Mouse (Mus musculus) liver, embryonic 11.5 days (tissue): Measurements from ENCODE around the gene A1cf. TPM values are rescaled to one million over a fixed set of nuclear protein-coding genes. Genes with fewer than 3 reads are reported as not detected.

Experiments used
- ATAC-seq: fragments of 200-750 bp; cut with Nextera tagmentation; replicated peaks from 2 replicates; pipeline ENCODE4 v1.8.0; 2017; ENCODE audit warnings: moderate number of reproducible peaks, mild to moderate bottlenecking, moderate TSS enrichment, moderate library complexity; ENCODE audit not compliant: low FRiP score
- DNase-seq: peaks from one replicate; pipeline ENCODE4 v3.0.0-alpha.2; 2017; ENCODE audit warnings: low spot score
- H3K27ac ChIP-seq: fragments of 300-500 bp; sonication (generic); 2 replicates; pipeline ENCODE4 v1.5.1; 2014; ENCODE audit warnings: mild to moderate bottlenecking, low read depth, low read length, control low read depth
- H3K27me3 ChIP-seq: fragments of 300-500 bp; sonication (generic); replicated peaks from 2 replicates; pipeline ENCODE4 v1.6.1; 2014; ENCODE audit warnings: low read length, mixed read lengths; ENCODE audit not compliant: control insufficient read depth, insufficient read depth
- H3K36me3 ChIP-seq: fragments of 300-500 bp; sonication (generic); 2 replicates; pipeline ENCODE4 v1.6.1; 2014; ENCODE audit warnings: mild to moderate bottlenecking, low read length, moderate library complexity, mixed read lengths; ENCODE audit not compliant: control insufficient read depth, insufficient read depth
- H3K4me1 ChIP-seq: fragments of 300-500 bp; sonication (generic); replicated peaks from 2 replicates; pipeline ENCODE4 v1.6.1; 2014; ENCODE audit warnings: low read length, mixed read lengths; ENCODE audit not compliant: control insufficient read depth, insufficient read depth
- H3K4me2 ChIP-seq: fragments of 300-500 bp; sonication (generic); 2 replicates; pipeline ENCODE4 v1.6.1; 2014; ENCODE audit warnings: mild to moderate bottlenecking, control low read depth, moderate library complexity
- H3K4me3 ChIP-seq: fragments of 300-500 bp; sonication (generic); 2 replicates; pipeline ENCODE4 v1.5.1; 2014; ENCODE audit warnings: low read depth, low read length, control low read depth
- H3K9ac ChIP-seq: fragments of 300-500 bp; sonication (generic); 2 replicates; pipeline ENCODE4 v1.6.1; 2014; ENCODE audit warnings: low read depth, low read length, control low read depth
- H3K9me3 ChIP-seq: fragments of 300-500 bp; sonication (generic); 2 replicates; pipeline ENCODE4 v1.6.1; 2016; ENCODE audit warnings: low read length, inconsistent platforms, mixed read lengths; ENCODE audit not compliant: control insufficient read depth
- WGBS: fragments of 180-500 bp; shearing (Covaris S2); extraction: QIAGEN DNeasy Blood & Tissue Kit; methylation state at CpG from one replicate; pipeline ENCODE4 v1.1.7; 2014; 5-methylcytosine and 5-hydroxymethylcytosine counted together
- polyA plus RNA-seq: library from polyadenylated mRNA; unstranded; fragments of >200 nt; fragmentation: Nextera tagmentation; extraction: Ambion mirVana; gene quantifications from 2 replicates; pipeline ENCODE4 v1.2.1, GENCODE M21; 2014

A1cf gene
- polyA plus RNA-seq, 1 experiment from 2014 or later, result 11.1 TPM

GRCm38 (mm10) chr19:31920357-31920756 lies 51.8 kb downstream of the A1cf start:
- WGBS, result 83% methylated on average over 4 of the region's 4 CpGs
- ATAC-seq, result no peak

GRCm38 (mm10) chr19:31921852-31922251 lies 53.3 kb downstream of the A1cf start:
- no peak overlapping the region for H3K27ac ChIP-seq
- no peak overlapping the region for H3K9ac ChIP-seq
- no peaks in the 10 kb centered on the region for H3K9me3 ChIP-seq
- no peak overlapping the region for H3K4me2 ChIP-seq
- H3K4me3 ChIP-seq, result no peak overlapping the region
- no peaks in the 10 kb centered on the region for H3K4me1 ChIP-seq
- ATAC-seq, result no peak
- DNase-seq, result no peak
- no peaks in the 10 kb centered on the region for H3K27me3 ChIP-seq
- H3K36me3 ChIP-seq, result no peaks in the 10 kb centered on the region
- WGBS, result 66% methylated on average over 5 of the region's 5 CpGs

More at GRCm38 (mm10) chr19:31920357-31920756, 51.8 kb downstream of the A1cf start:
- no peak overlapping the region for H3K4me2 ChIP-seq
- no peaks in the 10 kb centered on the region for H3K27me3 ChIP-seq
- no peak overlapping the region for H3K4me3 ChIP-seq
- no peaks in the 10 kb centered on the region for H3K9me3 ChIP-seq
- H3K4me1 ChIP-seq, result no peaks in the 10 kb centered on the region
- H3K9ac ChIP-seq, result no peak overlapping the region
- DNase-seq, result no peak
- no peak overlapping the region for H3K27ac ChIP-seq
- H3K36me3 ChIP-seq, result no peaks in the 10 kb centered on the region

DNA sequence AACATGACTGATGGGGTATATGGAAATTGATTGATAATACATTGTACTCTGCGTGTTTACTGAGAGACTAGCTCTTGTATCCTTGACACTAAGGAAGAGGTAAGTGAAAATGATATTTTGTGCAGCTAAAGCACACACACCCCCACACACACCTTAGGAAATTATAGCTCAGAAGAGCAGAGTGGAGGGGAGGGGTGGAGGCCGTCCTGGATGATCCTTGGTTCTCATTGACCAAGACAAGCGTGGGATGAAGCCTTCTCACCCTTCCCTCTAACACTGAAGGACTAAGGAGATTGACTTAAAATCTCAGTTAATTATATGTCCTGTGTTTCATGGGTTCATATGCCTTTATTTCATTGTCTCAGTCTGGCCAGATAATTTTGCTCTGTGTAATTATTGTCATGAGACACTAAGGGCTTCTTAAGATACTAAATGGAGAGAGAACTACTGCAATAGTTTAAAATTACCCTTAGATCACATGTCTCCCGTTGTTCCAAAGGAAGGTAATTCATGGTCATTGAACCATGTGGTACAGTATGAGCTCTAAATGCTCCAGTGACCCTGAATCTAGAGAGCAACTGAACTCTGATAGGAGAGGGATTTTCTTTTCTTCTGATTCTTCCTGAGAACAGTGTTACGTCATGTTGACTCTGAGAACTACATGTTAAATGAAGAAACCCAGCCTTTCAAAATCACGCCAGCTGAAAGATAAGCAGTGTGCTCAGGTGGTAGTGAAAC lies 55.2 kb downstream of the A1cf start:
- WGBS, result 79% methylated on average over 6 of the region's 6 CpGs
- Histone ChIP-seq H3K4me1 (no peaks in the 10 kb centered on the region), H3K4me2 (no peak overlapping the region), H3K9ac (no peak overlapping the region), H3K9me3 (no peaks in the 10 kb centered on the region), H3K4me3 (no peak overlapping the region), H3K36me3 (no peaks in the 10 kb centered on the region), H3K27ac (no peak overlapping the region), H3K27me3 (no peaks in the 10 kb centered on the region)
- DNase-seq (no peak), ATAC-seq (no peak)

DNA sequence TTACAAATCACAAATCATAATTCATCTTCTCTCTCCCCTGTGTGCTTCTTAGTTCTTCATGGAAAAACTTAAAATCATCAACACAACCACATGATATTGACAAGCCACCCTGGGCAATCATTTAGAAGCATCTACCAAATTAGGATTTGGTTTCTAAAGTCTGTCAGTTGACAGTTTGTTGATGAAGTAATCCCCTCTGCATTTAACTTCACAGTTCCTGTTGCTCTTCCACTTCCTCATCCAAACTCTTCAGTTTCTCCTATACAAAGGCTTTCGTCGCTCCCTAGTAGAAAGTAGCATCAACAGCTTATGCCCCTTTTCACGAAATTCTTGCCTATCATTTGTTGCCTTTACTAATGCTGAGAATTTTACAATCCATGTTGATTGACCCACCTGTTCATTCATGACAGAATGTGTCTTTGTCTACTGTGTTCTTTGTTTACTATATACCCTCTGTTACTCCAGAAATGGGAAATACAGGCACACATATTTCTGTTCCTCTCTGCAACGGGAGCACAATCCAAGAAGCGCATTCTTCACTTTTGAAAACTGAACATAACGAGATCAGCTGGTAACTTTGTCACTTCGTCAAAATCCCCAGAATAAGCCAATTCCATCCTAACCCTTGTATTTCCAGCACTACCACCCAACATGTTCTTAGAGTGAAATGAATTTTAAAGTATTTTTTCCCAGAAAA lies 82.4 kb downstream of the A1cf start:
- Histone ChIP-seq H3K4me3 (no peak overlapping the region), H3K9ac (no peak overlapping the region), H3K9me3 (no peaks in the 10 kb centered on the region), H3K4me1 (no peaks in the 10 kb centered on the region), H3K36me3 (no peaks in the 10 kb centered on the region), H3K4me2 (no peak overlapping the region), H3K27ac (no peak overlapping the region), H3K27me3 (no peaks in the 10 kb centered on the region)
- DNase-seq (no peak), ATAC-seq (no peak)
- WGBS, result 60% methylated on average over 7 of the region's 7 CpGs

DNA sequence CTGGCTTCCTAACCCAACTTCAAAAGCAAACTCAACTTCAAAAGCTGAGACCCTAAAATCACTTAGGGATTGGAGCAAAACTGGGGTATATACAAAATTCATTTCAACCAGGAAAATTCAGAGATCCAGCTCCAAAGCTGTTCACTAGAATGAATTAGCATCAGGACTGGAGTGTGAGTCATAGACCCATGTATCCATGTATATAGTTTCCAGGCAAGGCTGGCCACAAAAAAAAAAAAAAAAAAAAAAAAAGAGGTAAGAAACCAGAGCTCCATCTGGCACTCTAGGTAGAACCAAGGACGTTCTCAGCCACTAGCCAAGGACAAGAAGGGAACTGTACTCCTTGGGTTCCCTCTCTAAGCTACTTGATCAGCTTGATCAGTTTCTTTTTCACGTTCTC lies 85.2 kb downstream of the A1cf start:
- ATAC-seq, result no peak
- DNase-seq, result no peak
- Histone ChIP-seq H3K27ac (no peak overlapping the region), H3K4me2 (no peak overlapping the region), H3K36me3 (no peaks in the 10 kb centered on the region), H3K4me3 (no peak overlapping the region), H3K9me3 (no peaks in the 10 kb centered on the region), H3K27me3 (no peaks in the 10 kb centered on the region), H3K4me1 (no peaks in the 10 kb centered on the region), H3K9ac (no peak overlapping the region)
- WGBS, result 75% methylated on average over 2 of the region's 2 CpGs

DNA sequence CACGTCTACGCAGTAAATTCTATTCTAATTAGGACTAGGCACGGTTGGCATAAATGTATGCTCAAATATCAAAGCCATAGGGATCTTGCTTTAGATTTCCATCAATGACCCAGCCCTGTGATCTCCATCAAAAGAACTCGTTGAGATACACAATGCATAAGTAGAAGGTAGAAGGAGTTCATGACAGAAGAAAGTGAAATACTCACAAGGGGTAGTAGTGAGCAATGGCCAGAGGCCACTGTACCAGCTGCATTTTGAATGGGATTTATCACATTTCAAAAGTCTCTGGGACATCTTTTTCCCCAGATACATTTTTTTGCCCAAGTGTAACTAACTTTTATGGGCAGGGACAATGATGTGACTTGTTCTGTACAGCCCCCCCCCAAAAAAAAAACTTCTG lies 85.7 kb downstream of the A1cf start:
- WGBS, result 85% methylated on average over 4 of the region's 4 CpGs
- Histone ChIP-seq H3K9ac (no peak overlapping the region), H3K4me3 (no peak overlapping the region), H3K4me2 (no peak overlapping the region), H3K9me3 (no peaks in the 10 kb centered on the region), H3K4me1 (no peaks in the 10 kb centered on the region), H3K27me3 (no peaks in the 10 kb centered on the region), H3K36me3 (no peaks in the 10 kb centered on the region), H3K27ac (no peak overlapping the region)
- ATAC-seq (no peak), DNase-seq (no peak)

DNA sequence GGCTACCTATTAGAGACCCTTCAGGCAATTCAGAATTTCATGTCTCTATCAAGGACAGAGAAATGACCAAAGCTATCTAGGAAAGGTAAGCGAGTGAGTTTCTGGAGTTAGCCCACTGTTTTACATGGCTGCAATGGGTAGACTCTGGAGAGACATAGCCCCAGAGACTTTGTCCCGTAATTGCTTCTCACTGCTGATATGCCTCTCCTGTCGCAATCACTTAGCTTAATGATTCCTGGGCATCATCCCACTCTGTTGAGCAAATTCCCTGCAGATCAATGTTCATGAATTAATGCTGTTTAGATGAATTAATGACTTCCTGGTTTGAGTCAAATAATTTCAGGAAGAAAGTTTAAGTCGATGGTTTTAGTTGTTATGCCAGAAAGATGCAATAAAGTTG lies 86.1 kb downstream of the A1cf start:
- Histone ChIP-seq H3K9me3 (no peaks in the 10 kb centered on the region), H3K27ac (no peak overlapping the region), H3K4me3 (no peak overlapping the region), H3K9ac (no peak overlapping the region), H3K36me3 (no peaks in the 10 kb centered on the region), H3K27me3 (no peaks in the 10 kb centered on the region), H3K4me2 (no peak overlapping the region), H3K4me1 (no peaks in the 10 kb centered on the region)
- ATAC-seq (no peak), DNase-seq (no peak)
- 83% methylated on average over 4 of the region's 4 CpGs for WGBS

DNA sequence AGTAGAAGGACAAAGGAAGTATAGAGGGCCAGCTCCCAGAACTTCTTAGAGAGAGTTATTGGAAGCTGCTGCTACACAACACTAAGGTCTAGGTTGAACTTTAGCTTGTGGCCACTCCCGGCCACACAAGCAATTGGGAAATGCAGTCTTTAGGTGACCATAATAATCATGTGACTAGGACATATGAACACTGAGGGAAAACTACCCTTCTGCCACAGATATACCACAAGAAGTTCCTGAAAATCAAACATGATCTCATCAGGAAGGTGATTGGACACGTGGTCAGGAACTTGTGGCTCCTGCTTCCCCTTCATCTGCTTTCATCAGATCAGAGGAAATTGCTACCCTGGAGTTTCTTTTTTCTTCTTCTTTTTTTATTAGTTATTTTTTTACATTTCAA lies 87.8 kb downstream of the A1cf start:
- WGBS, result 40% methylated on average over 2 of the region's 2 CpGs
- DNase-seq (no peak), ATAC-seq (no peak)
- no peaks in the 10 kb centered on the region for H3K36me3 ChIP-seq
- no peaks in the 10 kb centered on the region for H3K27me3 ChIP-seq
- H3K27ac ChIP-seq, result no peak overlapping the region
- no peak overlapping the region for H3K9ac ChIP-seq
- no peak overlapping the region for H3K4me2 ChIP-seq
- H3K4me3 ChIP-seq, result no peak overlapping the region
- no peaks in the 10 kb centered on the region for H3K9me3 ChIP-seq
- no peaks in the 10 kb centered on the region for H3K4me1 ChIP-seq

GRCm38 (mm10) chr19:31960434-31960833 lies 91.9 kb downstream of the A1cf start:
- ATAC-seq, result no peak

More at GRCm38 (mm10) chr19:31960434-31960833, 91.9 kb downstream of the A1cf start:
- no peak overlapping the region for H3K27ac ChIP-seq
- no peak overlapping the region for H3K9ac ChIP-seq
- H3K4me2 ChIP-seq, result no peak overlapping the region
- H3K4me3 ChIP-seq, result no peak overlapping the region
- no peaks in the 10 kb centered on the region for H3K27me3 ChIP-seq
- no peak for DNase-seq
- no peaks in the 10 kb centered on the region for H3K36me3 ChIP-seq
- 80% methylated on average over 2 of the region's 2 CpGs for WGBS
- H3K9me3 ChIP-seq, result no peaks in the 10 kb centered on the region
- no peaks in the 10 kb centered on the region for H3K4me1 ChIP-seq
